ENCODE assay signal across 16 mouse cellular contexts in the genomic region with DNA sequence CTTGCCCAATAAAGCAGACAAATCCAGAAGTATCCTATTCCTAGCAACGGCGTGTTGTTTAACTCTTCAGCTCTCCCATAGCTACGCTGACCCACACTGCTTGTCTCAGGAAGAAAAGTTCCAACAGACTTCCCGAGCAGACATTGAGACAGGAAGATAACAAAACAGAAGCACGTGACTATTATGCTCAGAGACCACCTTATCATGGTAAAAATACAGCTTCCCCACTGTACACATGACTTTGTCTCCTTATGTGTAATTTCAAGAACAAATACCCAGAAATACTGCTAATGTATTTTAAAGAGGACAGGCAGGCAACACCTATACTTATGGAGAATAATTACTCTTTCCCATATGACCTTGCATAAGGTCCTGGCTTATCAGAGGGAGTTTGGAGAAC. TPM values are rescaled to one million over a fixed set of nuclear protein-coding genes. Genes with fewer than 3 reads are reported as not detected.
"Had no signal": no experiment of that assay in that cellular context is flagged by ENCODE, and none has a peak within 500 bp of the region (broad histone marks: within the 10 kb centered on the region; RNA-seq: fewer than 3 reads in every experiment).

No protein-coding gene starts in this region.

- H3K4me1 ChIP-seq: neural tube, embryonic 15.5 days; stomach, embryonic 15.5 days had no signal

- H3K4me3 ChIP-seq: neural tube, embryonic 15.5 days; stomach, embryonic 15.5 days had no signal

- H3K9ac ChIP-seq: neural tube, embryonic 15.5 days; stomach, embryonic 15.5 days had no signal

- H3K27ac ChIP-seq: neural tube, embryonic 15.5 days; stomach, embryonic 15.5 days; stomach, postnatal 0 days had no signal

- H3K9me3 ChIP-seq: neural tube, embryonic 15.5 days; stomach, embryonic 15.5 days had no signal

- H3K4me2 ChIP-seq: neural tube, embryonic 15.5 days; stomach, embryonic 15.5 days had no signal

- H3K27me3 ChIP-seq: neural tube, embryonic 15.5 days; stomach, embryonic 15.5 days had no signal

- DNase-seq: retina, postnatal 1 day; right cerebral cortex, adult 18-20 months; right cerebral cortex, postnatal 14 days; right cerebral cortex, postnatal 25 days; right cerebral cortex, postnatal 4 days; spleen, adult 18-20 months; thymus, adult 18-20 months; thymus, adult 2 months; thymus, postnatal 14 days; thymus, postnatal 25 days; thymus, postnatal 36 days; thymus, postnatal 4 days had no signal

RNA-seq across cellular contexts. Expression of gene Col2a1, which starts 47.2 kb away (rescaled TPM):
- total RNA-seq: neutrophil, adult 5-6 weeks had no signal
